Mouse (Mus musculus) ES-E14 (cell line): ENCODE data around the gene Qtrt1. TPM values are rescaled to one million over a fixed set of nuclear protein-coding genes. Genes with fewer than 3 reads are reported as not detected.

Experiments
- DNase-seq: peaks from one replicate; pipeline ENCODE4 v3.0.0-alpha.2; 2013; ENCODE audit warnings: low read depth, low spot score
- H3K27ac ChIP-seq: 2 replicates; pipeline ENCODE4 v1.5.1; 2012; ENCODE audit warnings: low read depth, mild to moderate bottlenecking, low read length, moderate library complexity, mixed read lengths; ENCODE audit not compliant: poor library complexity, insufficient read depth, severe bottlenecking
- H3K36me3 ChIP-seq: 2 replicates; pipeline ENCODE4 v1.6.1; 2012; ENCODE audit warnings: mild to moderate bottlenecking, low read length, moderate library complexity, mixed read lengths; ENCODE audit not compliant: control insufficient read depth, poor library complexity, insufficient read depth, severe bottlenecking
- H3K4me1 ChIP-seq, 2 experiments: fragments of 150-350 bp in 1 of 2; sonication (generic) in 1 of 2; 2 replicates each; pipeline ENCODE4 v1.6.1; 2012; ENCODE audit warnings: low read length in 2 of 2, mild to moderate bottlenecking in 1 of 2, mixed read lengths in 1 of 2; ENCODE audit not compliant: control insufficient read depth in 2 of 2, insufficient read depth in 2 of 2, poor library complexity in 1 of 2
- H3K4me3 ChIP-seq, 2 experiments: fragments of 150-350 bp in 1 of 2; sonication (generic) in 1 of 2; 2 replicates each; pipeline ENCODE4 v1.5.1; 2012; ENCODE audit warnings: low read length in 2 of 2, low read depth in 1 of 2, mild to moderate bottlenecking in 1 of 2, mixed read lengths in 1 of 2; ENCODE audit not compliant: insufficient read depth in 1 of 2, poor library complexity in 1 of 2, severe bottlenecking in 1 of 2
- H3K9ac ChIP-seq: 2 replicates; pipeline ENCODE4 v1.6.1; 2012; ENCODE audit warnings: low read depth, mild to moderate bottlenecking, low read length, mixed read lengths; ENCODE audit not compliant: poor library complexity, insufficient read depth, severe bottlenecking
- H3K9me3 ChIP-seq: fragments of 150-350 bp; sonication (generic); 2 replicates; pipeline ENCODE4 v1.6.1; 2012; ENCODE audit warnings: low read depth, mild to moderate bottlenecking, low read length; ENCODE audit not compliant: control insufficient read depth, insufficient read depth
- CHD2 ChIP-seq: IDR thresholded peaks from 2 replicates; pipeline ENCODE4 v1.6.1; 2014; ENCODE audit warnings: mild to moderate bottlenecking, low read depth, low read length, inconsistent platforms
- HCFC1 ChIP-seq: IDR thresholded peaks from 2 replicates; pipeline ENCODE4 v1.6.1; 2012; ENCODE audit warnings: low read length, inconsistent platforms, borderline replicate concordance; ENCODE audit not compliant: insufficient read depth
- MAFK ChIP-seq: IDR thresholded peaks from 2 replicates; pipeline ENCODE4 v1.6.1; 2014; ENCODE audit warnings: mild to moderate bottlenecking, low read depth, low read length, inconsistent platforms; ENCODE audit not compliant: insufficient read depth
- ZC3H11A ChIP-seq: IDR thresholded peaks from 2 replicates; pipeline ENCODE4 v1.6.1; 2012; ENCODE audit warnings: low read depth, mild to moderate bottlenecking, inconsistent platforms, low read length, borderline replicate concordance
- ZNF384 ChIP-seq: IDR thresholded peaks from 2 replicates; pipeline ENCODE4 v1.6.1; 2012; ENCODE audit warnings: low read depth, low read length, inconsistent platforms
- in situ Hi-C, 2 experiments: fragments of 600-800 bp; cut with MboI; formaldehyde crosslinking; loops; one replicate each; pipeline ENCODE4 v1.15.1; 2025; ENCODE audit warnings: low sequenced_read_pairs in 2 of 2, inconsistent platforms in 1 of 2; ENCODE audit not compliant: unreplicated experiment in 2 of 2
- total RNA-seq: library from RNA; depleted of rRNA; stranded (reverse); fragments of 300-350 nt; gene quantifications from 2 replicates; pipeline ENCODE4 v1.2.3, GENCODE M21; 2012

Qtrt1 gene
- total RNA-seq, 1 experiment = 62.7 TPM

GRCm38 (mm10) chr9:21424631-21425555, 13.3 kb downstream of the Qtrt1 start, which contains the start of gene Dnm2:
Gene Dnm2, plus strand, starts transcription at chr9:21424908.
- Histone ChIP-seq H3K27ac (no peak within 1 kb of the TSS), H3K9ac (peak within 1 kb of the TSS; percentile 83), H3K4me1 (peaks cover 0 to 14% of the 10 kb centered on the region in 2 experiments; a peak in 1 of 4 replicates), H3K4me3 (peak within 1 kb of the TSS; percentile 75 to 81), H3K36me3 (peaks cover 12% of the 10 kb centered on the region), H3K9me3 (no peaks in the 10 kb centered on the region)
- in situ Hi-C loops = no loop called here
- TF ChIP-seq HCFC1 (0 out of 2 replicates have a peak, but pooled peaks have one; percentile 27), CHD2 (peak; percentile 99), MAFK (no peak)
- DNase-seq = peak; percentile 99

GRCm38 (mm10) chr9:21425556-21425945, 13.9 kb downstream of the Qtrt1 start:
- in situ Hi-C loops = no loop called here
- DNase-seq = no peak

GRCm38 (mm10) chr9:21426013-21426412, 14.4 kb downstream of the Qtrt1 start:
- in situ Hi-C loops = no loop called here
- no peak overlapping the region for H3K27ac ChIP-seq
- H3K9me3 ChIP-seq = no peaks in the 10 kb centered on the region
- DNase-seq = no peak
- H3K9ac ChIP-seq = peak overlapping the region; percentile 83
- peaks cover 5% of the 10 kb centered on the region for H3K36me3 ChIP-seq
- H3K4me1 ChIP-seq = peaks cover 0 to 12% of the 10 kb centered on the region in 2 experiments; a peak in 1 of 4 replicates
- no peak for TF ChIP-seq MAFK
- no peak for TF ChIP-seq CHD2
- TF ChIP-seq HCFC1 = no peak
- no peak for TF ChIP-seq ZC3H11A
- no peak for TF ChIP-seq ZNF384
- H3K4me3 ChIP-seq = peak overlapping the region; percentile 75 to 81

More at GRCm38 (mm10) chr9:21425556-21425945, 13.9 kb downstream of the Qtrt1 start:
- peaks cover 0 to 13% of the 10 kb centered on the region in 2 experiments; a peak in 1 of 4 replicates for H3K4me1 ChIP-seq
- peaks cover 7% of the 10 kb centered on the region for H3K36me3 ChIP-seq
- TF ChIP-seq ZNF384 = no peak
- no peak for TF ChIP-seq ZC3H11A
- no peak for TF ChIP-seq HCFC1
- no peak for TF ChIP-seq CHD2
- TF ChIP-seq MAFK = no peak
- no peaks in the 10 kb centered on the region for H3K9me3 ChIP-seq
- peak overlapping the region; percentile 75 to 81 for H3K4me3 ChIP-seq
- no peak overlapping the region for H3K27ac ChIP-seq
- H3K9ac ChIP-seq = peak overlapping the region; percentile 83

GRCm38 (mm10) chr9:21426525-21426924, 14.9 kb downstream of the Qtrt1 start:
- no peaks in the 10 kb centered on the region for H3K9me3 ChIP-seq
- peaks cover 0 to 11% of the 10 kb centered on the region in 2 experiments; a peak in 1 of 4 replicates for H3K4me1 ChIP-seq
- in situ Hi-C loops = no loop called here
- no peak for TF ChIP-seq ZC3H11A
- no peak for TF ChIP-seq ZNF384
- no peak for TF ChIP-seq CHD2
- TF ChIP-seq MAFK = no peak
- no peak for TF ChIP-seq HCFC1
- no peaks in the 10 kb centered on the region for H3K36me3 ChIP-seq
- DNase-seq = no peak
- no peak overlapping the region for H3K9ac ChIP-seq
- no peak overlapping the region for H3K27ac ChIP-seq
- peak overlapping the region in 1 of 2 experiments; percentile 75; a peak in 1 of 4 replicates for H3K4me3 ChIP-seq
